Mouse (Mus musculus) ovary, postnatal 14 days (tissue): ENCODE measurements around the gene Anks1b.

Experiments
- DNase-seq: peaks from one replicate; pipeline ENCODE4 v3.0.0; 2022; ENCODE audit warnings: low spot score

The Anks1b gene

GRCm38 (mm10) chr10:90376605-90377004, 503.3 kb downstream of the Anks1b start:
- DNase-seq, result no peak

- DNase-seq, result no peak
Measured at GRCm38 (mm10) chr10:90380062-90380461, 506.8 kb downstream of the Anks1b start.

- DNase-seq, result no peak
Measured at GRCm38 (mm10) chr10:90380704-90381339, 507.5 kb downstream of the Anks1b start.

- DNase-seq, result no peak
Measured at GRCm38 (mm10) chr10:90400382-90400781, 527.1 kb downstream of the Anks1b start.

- no peak for DNase-seq
Measured at GRCm38 (mm10) chr10:90408484-90408883, 535.2 kb downstream of the Anks1b start.

- DNase-seq, result no peak
Measured at GRCm38 (mm10) chr10:90431527-90431926, 558.2 kb downstream of the Anks1b start.

- DNase-seq, result no peak
Measured at GRCm38 (mm10) chr10:90431974-90432373, 558.7 kb downstream of the Anks1b start.

- DNase-seq, result no peak
Measured at GRCm38 (mm10) chr10:90432479-90432878, 559.2 kb downstream of the Anks1b start.

- no peak for DNase-seq
Measured at GRCm38 (mm10) chr10:90441036-90441435, 567.7 kb downstream of the Anks1b start.

- DNase-seq, result no peak
Measured at GRCm38 (mm10) chr10:90441656-90442055, 568.3 kb downstream of the Anks1b start.

- DNase-seq, result no peak
Measured at GRCm38 (mm10) chr10:90464906-90465305, 591.6 kb downstream of the Anks1b start.

- DNase-seq, result no peak
Measured at GRCm38 (mm10) chr10:90465426-90465825, 592.1 kb downstream of the Anks1b start.

GRCm38 (mm10) chr10:90467546-90467945, 594.2 kb downstream of the Anks1b start:
- DNase-seq, result no peak

- peak; percentile 11 for DNase-seq
Measured at GRCm38 (mm10) chr10:90493436-90493835, 620.1 kb downstream of the Anks1b start.

GRCm38 (mm10) chr10:90493996-90494642, 620.8 kb downstream of the Anks1b start:
- no peak for DNase-seq

GRCm38 (mm10) chr10:90494981-90495516, 621.7 kb downstream of the Anks1b start:
- peak; percentile 0 for DNase-seq

GRCm38 (mm10) chr10:90507561-90507960, 634.3 kb downstream of the Anks1b start:
- DNase-seq, result no peak

- DNase-seq, result no peak
Measured at GRCm38 (mm10) chr10:90512801-90513200, 639.5 kb downstream of the Anks1b start.

GRCm38 (mm10) chr10:90531813-90532212, 658.5 kb downstream of the Anks1b start:
- DNase-seq, result no peak

GRCm38 (mm10) chr10:90535370-90535769, 662.1 kb downstream of the Anks1b start:
- no peak for DNase-seq

GRCm38 (mm10) chr10:90546635-90547034, 673.3 kb downstream of the Anks1b start:
- DNase-seq, result no peak

- DNase-seq, result no peak
Measured at GRCm38 (mm10) chr10:90562906-90563305, 689.6 kb downstream of the Anks1b start.
